Mouse (Mus musculus): ENCODE measurements around the gene Gm28729.

DNA sequence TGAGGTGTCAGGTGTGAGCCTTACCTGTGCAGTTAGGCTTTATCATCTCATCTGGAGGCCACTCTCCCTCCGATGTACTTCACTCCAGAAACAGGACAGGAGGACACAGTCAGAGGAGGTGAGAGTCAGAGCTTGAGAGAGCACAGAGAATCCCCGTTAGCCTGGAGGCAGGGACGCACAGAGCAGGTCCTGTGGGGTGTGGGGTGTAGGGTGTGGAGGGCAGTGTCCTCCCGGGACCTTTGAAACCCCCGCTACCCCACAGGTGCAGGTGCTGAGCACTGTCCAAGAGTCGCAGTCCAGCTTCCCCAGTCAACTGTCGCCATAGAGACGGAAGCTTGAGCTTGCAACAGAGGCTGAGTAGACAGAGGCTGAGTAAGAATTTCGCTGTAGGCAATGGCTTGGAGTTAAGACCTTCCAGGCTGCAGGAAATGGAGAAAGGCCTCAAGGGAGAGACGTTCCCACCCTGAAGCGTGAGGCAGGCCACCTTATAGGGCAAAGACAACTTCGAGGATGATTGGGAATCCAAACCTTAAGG is at the start of gene Gm28729:
- TF ChIP-seq CTCF (IDR thresholded peaks at IDR 0.05; ENCODE audit: low read depth) (no peak), EP300 (IDR thresholded peaks at IDR 0.05; ENCODE audit: low read depth) (no peak)
